Mouse (Mus musculus) embryonic fibroblast, embryonic 13.5 days (primary cell): ENCODE measurements around the gene Abhd8.

Source experiments
- CTCF ChIP-seq: IDR thresholded peaks from 2 replicates; pipeline ENCODE4 v1.5.1; 2011; ENCODE audit warnings: mild to moderate bottlenecking, control low read depth, low read length, moderate library complexity, borderline replicate concordance; ENCODE audit not compliant: insufficient read depth
- POLR2A ChIP-seq: IDR thresholded peaks from 2 replicates; pipeline ENCODE4 v1.6.1; 2011; ENCODE audit warnings: low read depth, mild to moderate bottlenecking, control low read depth, low read length, moderate library complexity

DNA sequence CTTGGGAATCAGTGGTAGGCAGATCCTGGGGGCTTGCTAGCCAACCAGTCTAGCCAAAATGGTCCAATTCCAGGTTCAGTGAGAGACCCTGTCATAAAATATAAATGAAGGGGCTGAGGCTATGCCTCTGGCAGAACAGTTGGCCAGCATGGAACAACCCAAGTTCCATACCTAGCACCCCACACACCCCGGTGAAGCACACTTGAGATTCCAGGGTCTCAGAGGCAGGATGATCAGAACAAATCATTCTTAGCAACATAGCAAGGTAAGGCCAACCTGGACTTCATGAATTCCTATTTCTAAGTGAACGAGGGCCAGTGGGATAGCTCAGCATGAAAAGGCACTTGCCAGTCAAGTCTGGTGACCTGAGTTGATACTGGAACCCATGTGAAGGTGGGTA is 3.7 kb upstream of the Abhd8 start:
- TF ChIP-seq CTCF (no peak), POLR2A (no peak)
